Mouse (Mus musculus) intestine, postnatal 0 days (tissue): ENCODE data around the gene Lcp2. TPM values are rescaled to one million over a fixed set of nuclear protein-coding genes. Genes with fewer than 3 reads are reported as not detected.
A peak's percentile ranks its signal among the peaks of the same experiment; 100 is the strongest.

Experiments used
- ATAC-seq: fragments of 200-750 bp; cut with Nextera tagmentation; 2 replicates; pipeline ENCODE4 v1.8.0; 2017; ENCODE audit warnings: mild to moderate bottlenecking, moderate TSS enrichment, moderate library complexity
- H3K27ac ChIP-seq: fragments of 300-500 bp; sonication (generic); 2 replicates; pipeline ENCODE4 v1.5.1; 2014; ENCODE audit warnings: mild to moderate bottlenecking, low read depth, low read length, moderate library complexity
- H3K27me3 ChIP-seq: fragments of 300-500 bp; sonication (generic); replicated peaks from 2 replicates; pipeline ENCODE4 v1.6.1; 2014; ENCODE audit warnings: low read length, mixed read lengths; ENCODE audit not compliant: control insufficient read depth, insufficient read depth
- H3K36me3 ChIP-seq: fragments of 300-500 bp; sonication (generic); 2 replicates; pipeline ENCODE4 v1.6.1; 2014; ENCODE audit warnings: mild to moderate bottlenecking, moderate library complexity; ENCODE audit not compliant: control insufficient read depth, insufficient read depth
- H3K4me1 ChIP-seq: fragments of 300-500 bp; sonication (generic); replicated peaks from 2 replicates; pipeline ENCODE4 v1.6.1; 2014; ENCODE audit warnings: antibody characterized with exemption, low read length, mixed read lengths; ENCODE audit not compliant: control insufficient read depth, insufficient read depth
- H3K4me2 ChIP-seq: fragments of 300-500 bp; sonication (generic); replicated peaks from 2 replicates; pipeline ENCODE4 v1.6.1; 2014; ENCODE audit warnings: low read depth, mild to moderate bottlenecking, moderate library complexity
- H3K4me3 ChIP-seq: fragments of 300-500 bp; sonication (generic); 2 replicates; pipeline ENCODE4 v1.5.1; 2014; ENCODE audit warnings: low read depth, low read length
- H3K9ac ChIP-seq: fragments of 300-500 bp; sonication (generic); 2 replicates; pipeline ENCODE4 v1.6.1; 2014; ENCODE audit warnings: mild to moderate bottlenecking, low read depth, low read length
- H3K9me3 ChIP-seq: fragments of 300-500 bp; sonication (generic); 2 replicates; pipeline ENCODE4 v1.6.1; 2016; ENCODE audit warnings: mixed run types; ENCODE audit not compliant: control insufficient read depth
- CTCF ChIP-seq: sonication (generic); IDR thresholded peaks from 2 replicates; pipeline ENCODE4 v1.5.1; 2016; ENCODE audit warnings: low read depth, mild to moderate bottlenecking, control low read depth, antibody characterized with exemption, moderate library complexity
- WGBS: fragments of 180-500 bp; shearing (Covaris S2); extraction: QIAGEN DNeasy Blood & Tissue Kit; methylation state at CpG from one replicate; pipeline ENCODE4 v1.1.7; 2014; 5-methylcytosine and 5-hydroxymethylcytosine counted together
- polyA plus RNA-seq: library from polyadenylated mRNA; unstranded; fragments of >200 nt; fragmentation: Nextera tagmentation; extraction: Ambion mirVana; gene quantifications from 2 replicates; pipeline ENCODE4 v1.2.1, GENCODE M21; 2015

Lcp2 gene
- polyA plus RNA-seq, 1 experiment from 2014 or later, result 2.0 TPM

GRCm38 (mm10) chr11:34040061-34040460, 6.7 kb upstream of the Lcp2 start:
- H3K4me3 ChIP-seq, result no peak overlapping the region
- no peak for ATAC-seq
- no peak overlapping the region for H3K9ac ChIP-seq
- H3K4me1 ChIP-seq, result no peaks in the 10 kb centered on the region
- H3K9me3 ChIP-seq, result no peaks in the 10 kb centered on the region
- H3K27me3 ChIP-seq, result no peaks in the 10 kb centered on the region
- no peak for TF ChIP-seq CTCF
- no peak overlapping the region for H3K27ac ChIP-seq
- H3K36me3 ChIP-seq, result no peaks in the 10 kb centered on the region
- 79% methylated on average over 5 of the region's 5 CpGs for WGBS
- no peak overlapping the region for H3K4me2 ChIP-seq

GRCm38 (mm10) chr11:34042808-34043207, 3.9 kb upstream of the Lcp2 start:
- Histone ChIP-seq H3K36me3 (no peaks in the 10 kb centered on the region), H3K4me2 (no peak overlapping the region), H3K4me3 (no peak overlapping the region), H3K27me3 (no peaks in the 10 kb centered on the region), H3K9ac (no peak overlapping the region), H3K27ac (no peak overlapping the region), H3K9me3 (no peaks in the 10 kb centered on the region), H3K4me1 (no peaks in the 10 kb centered on the region)
- no peak for ATAC-seq
- 39% methylated on average over 1 of the region's 1 CpGs for WGBS
- no peak for TF ChIP-seq CTCF

GRCm38 (mm10) chr11:34047542-34047937, 820 bp downstream of the Lcp2 start:
- 83% methylated on average over 5 of the region's 5 CpGs for WGBS
- H3K4me3 ChIP-seq, result no peak overlapping the region

GRCm38 (mm10) chr11:34048375-34049124, 1.8 kb downstream of the Lcp2 start:
- no peak overlapping the region for H3K27ac ChIP-seq
- no peaks in the 10 kb centered on the region for H3K4me1 ChIP-seq
- no peaks in the 10 kb centered on the region for H3K9me3 ChIP-seq
- no peak for ATAC-seq
- H3K4me2 ChIP-seq, result 0 out of 2 replicates have a peak overlapping the region, but pooled peaks have one; percentile 17
- H3K4me3 ChIP-seq, result no peak overlapping the region
- WGBS, result 77% methylated on average over 8 of the region's 8 CpGs
- no peaks in the 10 kb centered on the region for H3K36me3 ChIP-seq
- no peaks in the 10 kb centered on the region for H3K27me3 ChIP-seq
- TF ChIP-seq CTCF, result no peak
- H3K9ac ChIP-seq, result no peak overlapping the region

More at GRCm38 (mm10) chr11:34047542-34047937, 820 bp downstream of the Lcp2 start:
- Histone ChIP-seq H3K36me3 (no peaks in the 10 kb centered on the region), H3K9ac (no peak overlapping the region), H3K27ac (no peak overlapping the region), H3K4me2 (no peak overlapping the region), H3K9me3 (no peaks in the 10 kb centered on the region), H3K27me3 (no peaks in the 10 kb centered on the region), H3K4me1 (no peaks in the 10 kb centered on the region)
- ATAC-seq, result no peak
- no peak for TF ChIP-seq CTCF

- Histone ChIP-seq H3K9me3 (no peaks in the 10 kb centered on the region), H3K9ac (no peak overlapping the region), H3K4me1 (no peaks in the 10 kb centered on the region), H3K27ac (no peak overlapping the region), H3K27me3 (no peaks in the 10 kb centered on the region), H3K36me3 (no peaks in the 10 kb centered on the region), H3K4me2 (0 out of 2 replicates have a peak overlapping the region, but pooled peaks have one; percentile 17), H3K4me3 (no peak overlapping the region)
- TF ChIP-seq CTCF, result no peak
- WGBS, result 88% methylated on average over 1 of the region's 1 CpGs
- ATAC-seq, result no peak
Observed at GRCm38 (mm10) chr11:34049125-34049379, 2.3 kb downstream of the Lcp2 start.

- no peaks in the 10 kb centered on the region for H3K27me3 ChIP-seq
- no peak overlapping the region for H3K4me2 ChIP-seq
- H3K4me3 ChIP-seq, result no peak overlapping the region
- no peaks in the 10 kb centered on the region for H3K9me3 ChIP-seq
- no peak for ATAC-seq
- WGBS, result 81% methylated on average over 1 of the region's 1 CpGs
- no peaks in the 10 kb centered on the region for H3K36me3 ChIP-seq
- no peak overlapping the region for H3K9ac ChIP-seq
- no peak for TF ChIP-seq CTCF
- no peaks in the 10 kb centered on the region for H3K4me1 ChIP-seq
- no peak overlapping the region for H3K27ac ChIP-seq
Observed at GRCm38 (mm10) chr11:34050063-34050462, 3.3 kb downstream of the Lcp2 start.
